Mouse (Mus musculus): ENCODE data around the gene Desi1.

DNA sequence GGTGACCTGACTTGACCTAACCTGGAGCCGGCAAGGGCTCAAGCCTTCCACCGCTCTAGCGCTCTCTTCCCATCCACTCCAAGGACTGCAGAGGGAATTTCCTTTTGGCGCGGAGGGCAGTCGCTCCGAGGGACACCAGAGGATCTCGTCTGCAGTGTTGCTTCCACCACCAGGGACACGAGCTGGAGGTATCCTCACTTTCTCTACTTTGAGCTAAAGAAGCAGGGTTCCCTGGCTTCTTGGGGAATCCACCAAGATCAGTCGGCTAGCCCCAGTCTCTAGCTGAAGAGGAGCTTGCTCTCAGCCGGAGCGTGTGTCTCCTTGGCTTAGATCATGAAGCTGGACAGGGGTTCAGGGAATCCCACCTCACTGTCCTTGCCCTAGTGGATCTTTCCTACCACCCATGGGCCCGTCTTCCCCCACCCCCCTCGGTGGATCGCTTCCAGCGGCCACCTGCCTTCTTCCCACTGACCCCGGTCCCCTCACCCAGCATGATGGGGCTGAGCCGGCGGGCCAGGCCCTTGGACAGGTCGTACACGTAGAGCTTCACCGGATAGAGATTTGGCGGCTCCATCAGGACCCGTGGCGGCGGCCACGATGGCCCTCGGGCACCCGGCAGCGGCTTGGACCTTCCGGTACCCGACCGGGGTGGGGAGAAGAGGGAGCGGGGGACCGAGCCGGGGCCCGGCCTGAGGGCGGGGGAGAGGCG is 18.1 kb downstream of the Desi1 start:
- TF ChIP-seq CTCF (IDR thresholded peaks at IDR 0.05) (0 out of 2 replicates have a peak, but pooled peaks have one; percentile 14), POLR2A (IDR thresholded peaks at IDR 0.05; ENCODE audit: insufficient read depth, low read depth, low read length) (no peak), EP300 (IDR thresholded peaks at IDR 0.05; ENCODE audit: insufficient read depth, low read depth, low read length) (no peak)
